Comparison of ENCODE assay signal across 11 mouse cellular contexts in genomic region chr9:46309121-46309520, GRCm38 (mm10). TPM values are rescaled to one million over a fixed set of nuclear protein-coding genes. Genes with fewer than 3 reads are reported as not detected.
DNase-seq lines count a peak whose midpoint lies in the region; ATAC-seq and TF ChIP-seq lines count a peak whose summit lies in the region.
"Had no signal": no experiment of that assay in that cellular context is flagged by ENCODE, and none has a peak within 500 bp of the region (broad histone marks: within the 10 kb centered on the region; RNA-seq: fewer than 3 reads in every experiment).

No protein-coding gene starts in this region.

- H3K4me1 ChIP-seq in lung, embryonic 14.5 days (ENCODE audit: insufficient read depth): no peaks in the 10 kb centered on the region
- no peaks in the 10 kb centered on the region for H3K4me1 ChIP-seq in bone marrow, adult 2 months (ENCODE audit: control insufficient read depth, insufficient read depth, low read length)
- H3K4me1 ChIP-seq in limb, embryonic 13.5 days: peaks cover 15% of the 10 kb centered on the region

- no peaks in the 10 kb centered on the region for H3K36me3 ChIP-seq in lung, embryonic 14.5 days (ENCODE audit: insufficient read depth)
- no peaks in the 10 kb centered on the region for H3K36me3 ChIP-seq in limb, embryonic 13.5 days
- H3K36me3 ChIP-seq: hindbrain, embryonic 15.5 days had no signal

- no peak overlapping the region for H3K9ac ChIP-seq in lung, embryonic 14.5 days
- no peak overlapping the region for H3K9ac ChIP-seq in limb, embryonic 13.5 days
- H3K9ac ChIP-seq: hindbrain, embryonic 15.5 days had no signal

- H3K4me3 ChIP-seq in lung, embryonic 14.5 days (ENCODE audit: low read depth, low read length): no peak overlapping the region
- H3K4me3 ChIP-seq in bone marrow, adult 2 months (replicated peaks; ENCODE audit: control insufficient read depth, low read depth, low read length): no peak overlapping the region
- no peak overlapping the region for H3K4me3 ChIP-seq in limb, embryonic 13.5 days
- H3K4me3 ChIP-seq: hindbrain, embryonic 15.5 days had no signal

- DNase-seq in cerebellum, postnatal 14 days: peak; percentile 33 to 62
- DNase-seq in cerebellum, adult 11 months: no peak
- DNase-seq in lung, embryonic 14.5 days: peak; percentile 26
- no peak for DNase-seq in lung, postnatal 4 days
- no peak for DNase-seq in left cerebral cortex, adult 9 months (ENCODE audit: low spot score in 2 of 2)
- DNase-seq: thymus, adult 2 months had no signal

- H3K4me2 ChIP-seq in lung, embryonic 14.5 days: no peak overlapping the region
- no peak overlapping the region for H3K4me2 ChIP-seq in limb, embryonic 13.5 days (replicated peaks)
- H3K4me2 ChIP-seq: hindbrain, embryonic 15.5 days had no signal

- no peak for ATAC-seq in lung, embryonic 14.5 days (ENCODE audit: insufficient read depth)
- ATAC-seq in limb, embryonic 13.5 days (ENCODE audit: low FRiP score, low read depth): 0 out of 2 replicates have a peak, but pooled peaks have one; percentile 28
- ATAC-seq in cerebellum, adult (ENCODE audit: insufficient number of reproducible peaks, low FRiP score, low TSS enrichment): no peak

- TF ChIP-seq CTCF in lung, embryonic 14.5 days (IDR thresholded peaks at IDR 0.05; ENCODE audit: low read depth): peak; percentile 54
- peak; percentile 30; the same call in 1 of the 2 replicates for TF ChIP-seq CTCF in bone marrow, adult 2 months (IDR thresholded peaks at IDR 0.05; ENCODE audit: control insufficient read depth, insufficient read depth, low read length)

- no peaks in the 10 kb centered on the region for H3K9me3 ChIP-seq in lung, embryonic 14.5 days (ENCODE audit: low read depth, low read length)
- no peaks in the 10 kb centered on the region for H3K9me3 ChIP-seq in limb, embryonic 13.5 days
- H3K9me3 ChIP-seq: hindbrain, embryonic 15.5 days had no signal

- H3K27ac ChIP-seq in lung, embryonic 14.5 days (ENCODE audit: low read depth): no peak overlapping the region
- H3K27ac ChIP-seq in bone marrow, adult 2 months (ENCODE audit: control insufficient read depth, insufficient read depth, low read depth, low read length, poor library complexity): no peak overlapping the region
- H3K27ac ChIP-seq in limb, embryonic 13.5 days: no peak overlapping the region
- H3K27ac ChIP-seq: hindbrain, embryonic 15.5 days had no signal

- H3K27me3 ChIP-seq in lung, embryonic 14.5 days (ENCODE audit: insufficient read depth, low read length): no peaks in the 10 kb centered on the region
- no peaks in the 10 kb centered on the region for H3K27me3 ChIP-seq in limb, embryonic 13.5 days

- WGBS in lung, embryonic 14.5 days: 9% methylated on average over 7 of the region's 7 CpGs
- WGBS in bone marrow, adult 2 months: 21% methylated on average over 7 of the region's 7 CpGs
- WGBS in limb, embryonic 13.5 days: 8% methylated on average over 7 of the region's 7 CpGs

- no peak for TF ChIP-seq POLR2A in bone marrow, adult 2 months (IDR thresholded peaks at IDR 0.05; ENCODE audit: borderline replicate concordance, control insufficient read depth, low read depth, low read length)

RNA-seq across cellular contexts. Expression of gene 4931429L15Rik, which starts 10.7 kb away (rescaled TPM):
- polyA plus RNA-seq in lung, embryonic 14.5 days (2014; fragmentation: Nextera tagmentation; extraction: Ambion mirVana): not detected in 2 replicates
- not detected in 2 replicates for polyA plus RNA-seq in bone marrow, adult 2 months (2011; ENCODE audit: insufficient read depth, insufficient read length, low replicate concordance, missing spikeins)
- 0.09 TPM in 1 of 2 replicates, not detected in the other for polyA plus RNA-seq in limb, embryonic 13.5 days (2015; fragmentation: Nextera tagmentation; extraction: Ambion mirVana)
- polyA plus RNA-seq: liver, embryonic 16.5 days had no signal

RNA-seq across cellular contexts. Expression of gene Bud13, which starts 26.3 kb away (rescaled TPM):
- polyA plus RNA-seq in lung, embryonic 14.5 days (2014; fragmentation: Nextera tagmentation; extraction: Ambion mirVana): 27.1 and 27.6 TPM in 2 replicates
- polyA plus RNA-seq in bone marrow, adult 2 months (2011; ENCODE audit: insufficient read depth, insufficient read length, low replicate concordance, missing spikeins): 13.4 and 15.3 TPM in 2 replicates
- polyA plus RNA-seq in limb, embryonic 13.5 days (2015; fragmentation: Nextera tagmentation; extraction: Ambion mirVana): 30.1 and 30.2 TPM in 2 replicates

RNA-seq across cellular contexts. Expression of gene Zpr1, which starts 36.3 kb away (rescaled TPM):
- 56.0 and 61.8 TPM in 2 replicates for polyA plus RNA-seq in lung, embryonic 14.5 days (2014; fragmentation: Nextera tagmentation; extraction: Ambion mirVana)
- polyA plus RNA-seq in bone marrow, adult 2 months (2011; ENCODE audit: insufficient read depth, insufficient read length, low replicate concordance, missing spikeins): 22.3 and 64.6 TPM in 2 replicates
- polyA plus RNA-seq in limb, embryonic 13.5 days (2015; fragmentation: Nextera tagmentation; extraction: Ambion mirVana): 56.1 and 58.4 TPM in 2 replicates

RNA-seq across cellular contexts. Expression of gene Apoa5, which starts 40.7 kb away (rescaled TPM):
- polyA plus RNA-seq in lung, embryonic 14.5 days (2014; fragmentation: Nextera tagmentation; extraction: Ambion mirVana): not detected in 2 replicates
- 0.38 and 3.9 TPM in 2 replicates for polyA plus RNA-seq in bone marrow, adult 2 months (2011; ENCODE audit: insufficient read depth, insufficient read length, low replicate concordance, missing spikeins)
- not detected in 2 replicates for polyA plus RNA-seq in limb, embryonic 13.5 days (2015; fragmentation: Nextera tagmentation; extraction: Ambion mirVana)
- polyA plus RNA-seq: hindbrain, embryonic 15.5 days had no signal

Comparison
In these comparisons a context has a peak if more than half of its experiments do, and no peak if none do; other contexts are left out.
1. DNase-seq: peak in cerebellum, postnatal 14 days (2 of 2) and lung, embryonic 14.5 days (single experiment); none in cerebellum, adult 11 months (single experiment), lung, postnatal 4 days (0 of 2) and left cerebral cortex, adult 9 months (0 of 2).